Mouse (Mus musculus) myocyte (in vitro differentiated cells): Measurements from ENCODE around the gene Snap91. TPM values are rescaled to one million over a fixed set of nuclear protein-coding genes. Genes with fewer than 3 reads are reported as not detected.

Experiments used
- H3K27me3 ChIP-seq: one replicate; pipeline ENCODE4 v1.6.1; 2011; ENCODE audit not compliant: control insufficient read depth, insufficient read depth, insufficient read length
- H3K36me3 ChIP-seq: one replicate; pipeline ENCODE4 v1.6.1; 2011; ENCODE audit not compliant: control insufficient read depth, insufficient read depth
- H3K4me2 ChIP-seq: one replicate; pipeline ENCODE4 v1.6.1; 2011; ENCODE audit warnings: low read depth, control low read depth
- H3K4me3 ChIP-seq: one replicate; pipeline ENCODE4 v1.5.1; 2011; ENCODE audit warnings: mild to moderate bottlenecking, control low read depth, moderate library complexity
- H3K79me2 ChIP-seq: one replicate; pipeline ENCODE4 v1.6.1; 2011; ENCODE audit not compliant: control insufficient read depth, insufficient read depth
- H3ac ChIP-seq: one replicate; pipeline ENCODE4 v1.6.1; 2011; ENCODE audit not compliant: control insufficient read depth, insufficient read length
- CEBPB ChIP-seq: IDR thresholded peaks from 2 replicates; pipeline ENCODE4 v1.6.1; 2011; ENCODE audit warnings: mild to moderate bottlenecking, moderate library complexity; ENCODE audit not compliant: poor library complexity, insufficient read depth, severe bottlenecking
- E2F4 ChIP-seq: IDR thresholded peaks from one replicate; pipeline ENCODE4 v1.6.1; 2011; ENCODE audit warnings: mild to moderate bottlenecking, control low read depth, moderate library complexity; ENCODE audit not compliant: insufficient read depth
- MAX ChIP-seq: IDR thresholded peaks from one replicate; pipeline ENCODE4 v1.6.1; 2011; ENCODE audit warnings: low read depth, mild to moderate bottlenecking, control low read depth
- MYOD1 ChIP-seq, 3 experiments: IDR thresholded peaks; one replicate each; pipeline ENCODE4 v1.6.1; 2011; ENCODE audit warnings: control low read depth in 2 of 3, low read depth in 2 of 3, mild to moderate bottlenecking in 2 of 3, moderate library complexity in 1 of 3; ENCODE audit not compliant: insufficient read length in 2 of 3, control insufficient read depth in 1 of 3
- MYOG ChIP-seq, 3 experiments: IDR thresholded peaks; one replicate each; pipeline ENCODE4 v1.6.1; 2011; ENCODE audit warnings: control low read depth in 2 of 3, low read depth in 2 of 3, mild to moderate bottlenecking in 2 of 3; ENCODE audit not compliant: insufficient read length in 2 of 3, control insufficient read depth in 1 of 3, insufficient read depth in 1 of 3
- POLR2A ChIP-seq: IDR thresholded peaks from one replicate; pipeline ENCODE4 v1.6.1; 2011; ENCODE audit warnings: low read depth, mild to moderate bottlenecking, control low read depth, moderate library complexity; ENCODE audit not compliant: insufficient read length
- POLR2AphosphoS2 ChIP-seq: IDR thresholded peaks from one replicate; pipeline ENCODE4 v1.6.1; 2011; ENCODE audit warnings: low read depth, control low read depth; ENCODE audit not compliant: insufficient read length
- REST ChIP-seq: IDR thresholded peaks from one replicate; pipeline ENCODE4 v1.6.1; 2011; ENCODE audit warnings: mild to moderate bottlenecking, control low read depth, moderate library complexity; ENCODE audit not compliant: insufficient read depth, insufficient read length
- SRF ChIP-seq: IDR thresholded peaks from one replicate; pipeline ENCODE4 v1.6.1; 2011; ENCODE audit warnings: low read depth; ENCODE audit not compliant: control insufficient read depth, insufficient read length
- TCF12 ChIP-seq: IDR thresholded peaks from one replicate; pipeline ENCODE4 v1.6.1; 2011; ENCODE audit warnings: mild to moderate bottlenecking, control low read depth; ENCODE audit not compliant: poor library complexity, insufficient read depth, severe bottlenecking
- TCF3 ChIP-seq: IDR thresholded peaks from one replicate; pipeline ENCODE4 v1.6.1; 2011; ENCODE audit warnings: low read depth, control low read depth; ENCODE audit not compliant: insufficient read length
- USF1 ChIP-seq: IDR thresholded peaks from one replicate; pipeline ENCODE4 v1.6.1; 2011; ENCODE audit warnings: low read depth, mild to moderate bottlenecking, control low read depth, moderate library complexity
- polyA plus RNA-seq: library from polyadenylated mRNA; unstranded; fragments of >200 nt; fragmentation: generic; extraction: Trizol; gene quantifications from one replicate; pipeline ENCODE4 v1.2.1, GENCODE M21; 2012; ENCODE audit warnings: missing spikeins

The Snap91 gene
- not detected for polyA plus RNA-seq

DNA sequence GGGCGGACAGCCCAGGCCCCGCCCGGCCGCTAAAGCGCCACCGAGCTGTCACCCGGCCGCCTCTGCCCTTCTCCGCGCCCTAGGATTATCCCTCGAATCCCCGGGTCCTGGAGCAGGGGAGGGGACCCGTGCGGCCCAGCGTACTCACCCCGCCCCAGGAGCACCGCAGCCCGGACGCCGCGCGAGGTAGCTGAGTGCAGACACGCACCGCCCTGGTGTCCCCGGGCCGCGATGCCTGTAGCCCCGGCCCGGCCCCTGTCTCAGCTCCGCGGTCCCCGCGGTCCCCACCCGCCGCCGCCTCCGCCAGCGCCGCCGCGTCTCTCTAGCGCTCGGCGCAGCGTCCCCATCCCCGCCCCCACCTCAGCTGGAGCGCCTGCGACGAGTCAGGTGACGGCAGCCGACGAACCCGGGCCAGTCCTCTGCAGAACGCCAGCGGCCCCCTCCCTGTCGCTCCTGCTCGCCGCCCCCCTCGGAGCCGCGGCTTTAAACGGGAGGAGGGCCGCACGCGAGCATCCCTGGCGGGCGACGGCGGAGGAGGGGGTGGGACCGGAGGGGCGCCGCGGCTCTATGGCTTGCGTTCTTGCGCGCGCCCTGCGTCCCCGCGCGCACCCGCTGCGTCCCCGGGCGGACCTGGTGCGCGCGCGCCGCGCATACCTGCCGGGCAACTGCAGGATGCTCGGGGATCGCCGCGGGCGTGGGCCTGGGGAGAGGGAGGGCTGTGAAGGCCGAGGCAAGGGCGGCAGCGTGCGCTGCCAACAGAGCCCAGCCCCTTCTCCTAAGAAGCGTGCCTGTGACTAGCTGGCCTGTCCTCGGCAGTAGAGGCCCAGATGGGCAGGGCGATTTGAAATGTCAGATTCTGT is at the start of gene Snap91:
Gene Snap91, minus strand, starts transcription at position 542 of the 860 bp plus-strand sequence.
- Histone ChIP-seq H3K36me3 (no peaks in the 10 kb centered on the region), H3K4me3 (no peak within 1 kb of the TSS), H3K79me2 (no peaks in the 10 kb centered on the region), H3ac (no peak within 1 kb of the TSS), H3K27me3 (peaks cover 26% of the 10 kb centered on the region), H3K4me2 (no peak within 1 kb of the TSS)
- TF ChIP-seq POLR2A (no peak), MYOD1 (IDR thresholded peaks at IDR 0.05; ENCODE audit: control insufficient read depth in 1 of 3, insufficient read length in 2 of 3, low read depth in 2 of 3) (no peak), CEBPB (no peak), USF1 (no peak), MAX (no peak), E2F4 (no peak), TCF3 (no peak), POLR2AphosphoS2 (no peak), REST (no peak), TCF12 (no peak), SRF (no peak), MYOG (IDR thresholded peaks at IDR 0.05; ENCODE audit: control insufficient read depth in 1 of 3, insufficient read depth in 1 of 3, insufficient read length in 2 of 3, low read depth in 2 of 3) (no peak)

DNA sequence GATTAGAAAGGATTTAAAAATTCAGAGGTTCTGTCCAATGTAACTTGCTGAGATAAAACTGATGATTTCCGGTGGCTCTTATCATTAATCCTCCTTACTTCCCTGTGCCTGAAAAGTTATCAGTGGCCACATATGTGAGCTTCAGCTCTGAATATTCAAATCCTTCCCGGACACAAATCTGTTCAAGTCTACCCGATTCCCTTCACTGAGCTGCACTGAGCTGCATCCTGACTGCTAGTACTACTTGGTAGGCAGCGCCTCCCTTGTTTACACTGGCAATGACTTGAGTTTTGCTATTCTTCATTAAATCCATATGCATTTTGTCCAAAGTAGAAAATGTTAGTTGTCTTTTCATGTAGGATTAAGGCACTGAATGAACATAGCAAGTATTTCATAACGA is 46.1 kb upstream of the Snap91 start:
- TF ChIP-seq MYOG (IDR thresholded peaks at IDR 0.05; ENCODE audit: control insufficient read depth in 1 of 3, insufficient read depth in 1 of 3, insufficient read length in 2 of 3, low read depth in 2 of 3) (no peak), E2F4 (no peak), REST (no peak), MAX (no peak), CEBPB (no peak), SRF (no peak), USF1 (no peak), POLR2A (no peak), TCF12 (no peak), POLR2AphosphoS2 (no peak), TCF3 (no peak), MYOD1 (IDR thresholded peaks at IDR 0.05; ENCODE audit: control insufficient read depth in 1 of 3, insufficient read length in 2 of 3, low read depth in 2 of 3) (no peak)
- Histone ChIP-seq H3K4me3 (no peak overlapping the region), H3ac (no peak overlapping the region), H3K4me2 (no peak overlapping the region), H3K36me3 (no peaks in the 10 kb centered on the region), H3K79me2 (no peaks in the 10 kb centered on the region), H3K27me3 (peaks cover 18% of the 10 kb centered on the region)

DNA sequence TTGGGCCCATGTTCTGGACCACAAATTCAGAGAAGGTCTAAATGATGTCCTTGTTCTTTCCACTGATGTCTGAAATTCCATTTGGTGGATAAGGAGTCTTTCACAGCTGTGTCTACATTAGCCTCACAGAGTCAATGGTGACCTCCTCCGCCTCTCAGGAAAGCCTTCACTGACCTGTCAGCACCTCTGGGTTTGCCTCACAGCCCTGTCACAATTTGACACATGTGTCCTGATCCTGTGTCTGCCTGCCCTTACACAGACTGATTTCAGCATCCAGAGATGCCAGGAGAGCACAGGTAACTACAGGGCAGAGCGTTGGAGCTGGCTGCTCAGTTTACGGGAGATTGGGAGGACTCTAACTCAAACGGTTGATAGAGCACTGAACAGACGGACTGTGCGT is 45.2 kb upstream of the Snap91 start:
- no peak for TF ChIP-seq CEBPB
- TF ChIP-seq USF1 = no peak
- TF ChIP-seq SRF = no peak
- TF ChIP-seq TCF12 = no peak
- no peak for TF ChIP-seq POLR2AphosphoS2
- no peak for TF ChIP-seq MYOG (IDR thresholded peaks at IDR 0.05; ENCODE audit: control insufficient read depth in 1 of 3, insufficient read depth in 1 of 3, insufficient read length in 2 of 3, low read depth in 2 of 3)
- no peak for TF ChIP-seq POLR2A
- no peak for TF ChIP-seq MYOD1 (IDR thresholded peaks at IDR 0.05; ENCODE audit: control insufficient read depth in 1 of 3, insufficient read length in 2 of 3, low read depth in 2 of 3)
- TF ChIP-seq REST = no peak
- TF ChIP-seq TCF3 = no peak
- no peak for TF ChIP-seq E2F4
- TF ChIP-seq MAX = no peak

DNA sequence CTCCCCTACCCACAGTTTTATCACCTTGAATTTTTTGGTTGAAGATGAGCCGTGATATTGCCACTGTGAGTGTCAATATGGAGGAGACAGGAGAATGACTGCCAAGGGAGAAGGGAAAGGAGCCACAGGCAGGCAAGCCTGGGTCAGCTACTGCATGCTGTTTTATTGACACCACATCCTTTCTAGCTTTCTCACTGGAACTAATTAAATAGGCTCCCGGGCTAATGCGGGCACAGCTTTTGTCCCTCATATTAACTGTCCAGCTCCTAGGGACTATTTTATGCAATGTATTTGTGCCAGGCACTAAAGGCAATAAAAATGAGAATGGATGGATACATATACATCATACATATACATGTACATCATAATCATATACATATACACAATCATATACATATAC is 42.0 kb upstream of the Snap91 start:
- TF ChIP-seq MYOG (IDR thresholded peaks at IDR 0.05; ENCODE audit: control insufficient read depth in 1 of 3, insufficient read depth in 1 of 3, insufficient read length in 2 of 3, low read depth in 2 of 3) (no peak), SRF (no peak), TCF12 (no peak)
- Histone ChIP-seq H3K79me2 (no peaks in the 10 kb centered on the region), H3K4me3 (no peak overlapping the region), H3K4me2 (no peak overlapping the region), H3K36me3 (no peaks in the 10 kb centered on the region), H3ac (no peak overlapping the region), H3K27me3 (peaks cover 18% of the 10 kb centered on the region)

More for the DNA sequence above, 45.2 kb upstream of the Snap91 start:
- Histone ChIP-seq H3K36me3 (no peaks in the 10 kb centered on the region), H3K4me3 (no peak overlapping the region), H3K79me2 (no peaks in the 10 kb centered on the region), H3K27me3 (peaks cover 18% of the 10 kb centered on the region), H3ac (no peak overlapping the region), H3K4me2 (no peak overlapping the region)

DNA sequence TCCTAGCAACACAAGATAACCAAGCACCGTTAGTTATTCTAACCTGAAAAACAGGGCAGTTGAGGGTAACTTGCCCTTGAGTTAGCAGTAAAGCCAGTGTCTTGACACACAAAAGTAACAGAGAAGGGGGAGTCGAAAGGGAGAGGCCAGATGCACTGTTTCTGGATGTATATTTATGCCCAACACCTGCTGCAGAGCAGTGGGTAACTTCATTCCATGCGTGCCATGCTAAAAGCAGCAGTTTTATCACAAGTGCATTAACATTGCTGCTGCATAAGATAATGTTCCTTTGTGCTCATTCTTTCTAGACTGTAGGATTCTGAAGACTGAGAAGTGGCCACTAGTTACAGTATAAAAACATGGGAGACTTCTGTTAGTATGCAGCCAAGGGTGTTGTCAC is 36.1 kb upstream of the Snap91 start:
- H3K79me2 ChIP-seq = no peaks in the 10 kb centered on the region
- TF ChIP-seq REST (no peak), CEBPB (no peak), E2F4 (no peak), POLR2A (no peak), POLR2AphosphoS2 (no peak), MYOD1 (IDR thresholded peaks at IDR 0.05; ENCODE audit: control insufficient read depth in 1 of 3, insufficient read length in 2 of 3, low read depth in 2 of 3) (peak in 2 of 3 experiments; percentile 60 to 71), MYOG (IDR thresholded peaks at IDR 0.05; ENCODE audit: control insufficient read depth in 1 of 3, insufficient read depth in 1 of 3, insufficient read length in 2 of 3, low read depth in 2 of 3) (peak in 1 of 3 experiments; percentile 25)
- H3K4me2 ChIP-seq = no peak overlapping the region
- no peak overlapping the region for H3K4me3 ChIP-seq
- no peaks in the 10 kb centered on the region for H3K27me3 ChIP-seq
- H3K36me3 ChIP-seq = no peaks in the 10 kb centered on the region
- no peak overlapping the region for H3ac ChIP-seq
